Mouse (Mus musculus): ENCODE results near the gene 4930469K13Rik.

The 4930469K13Rik gene

GRCm38 (mm10) chr11:34042808-34043207 is 55.5 kb downstream of the 4930469K13Rik start:
- DNase-seq (ENCODE audit: low read depth, low spot score) = no peak

DNA sequence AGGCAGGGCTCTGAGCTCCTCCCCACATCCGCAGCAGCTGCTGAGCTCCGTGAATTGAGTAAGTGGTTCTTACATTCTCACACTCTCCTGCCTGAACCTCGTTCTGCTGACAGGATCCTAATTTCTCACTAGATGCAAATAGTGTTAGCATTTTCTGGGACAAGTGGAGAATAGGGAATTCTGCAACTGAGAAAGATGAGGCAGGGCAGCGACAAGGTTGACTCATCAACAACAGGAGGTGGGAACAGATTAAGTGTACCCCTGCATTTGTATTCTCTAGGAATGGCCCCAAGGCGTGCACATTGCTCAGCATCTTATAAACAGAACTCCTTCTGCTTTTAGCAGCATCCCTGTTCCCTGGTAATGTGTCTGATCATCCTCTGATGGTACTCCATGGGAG is 58.3 kb downstream of the 4930469K13Rik start:
- no peak for DNase-seq (ENCODE audit: low read depth, low spot score)

GRCm38 (mm10) chr11:34035909-34036658 is 62.3 kb downstream of the 4930469K13Rik start:
- no peak for DNase-seq (ENCODE audit: low read depth, low spot score)

DNA sequence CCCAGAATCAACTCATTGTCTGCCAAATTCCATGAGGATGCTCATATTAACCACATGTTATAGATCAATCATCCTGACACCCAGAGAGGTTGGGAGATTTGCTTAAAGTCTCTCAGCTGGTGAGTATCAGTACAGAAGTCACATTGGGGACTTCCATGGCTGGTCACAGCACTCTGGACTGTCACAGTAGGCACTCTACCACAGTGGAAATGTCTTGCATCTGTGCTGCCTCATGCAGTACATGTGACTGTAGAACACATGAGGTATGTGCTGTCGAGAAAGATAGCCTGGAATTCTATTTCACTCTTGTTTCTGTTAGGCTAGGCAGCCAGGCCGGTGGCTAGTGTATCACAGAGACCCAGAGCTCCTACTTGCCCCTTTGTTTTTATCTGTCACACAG is 63.6 kb downstream of the 4930469K13Rik start:
- no peak for DNase-seq (ENCODE audit: low read depth, low spot score)

- no peak for DNase-seq (ENCODE audit: low read depth, low spot score)
These were observed 64.3 kb downstream of the 4930469K13Rik start for GRCm38 (mm10) chr11:34034008-34034505.

- DNase-seq (ENCODE audit: low read depth, low spot score) = no peak
These were observed 67.1 kb downstream of the 4930469K13Rik start for GRCm38 (mm10) chr11:34031015-34031805.

DNA sequence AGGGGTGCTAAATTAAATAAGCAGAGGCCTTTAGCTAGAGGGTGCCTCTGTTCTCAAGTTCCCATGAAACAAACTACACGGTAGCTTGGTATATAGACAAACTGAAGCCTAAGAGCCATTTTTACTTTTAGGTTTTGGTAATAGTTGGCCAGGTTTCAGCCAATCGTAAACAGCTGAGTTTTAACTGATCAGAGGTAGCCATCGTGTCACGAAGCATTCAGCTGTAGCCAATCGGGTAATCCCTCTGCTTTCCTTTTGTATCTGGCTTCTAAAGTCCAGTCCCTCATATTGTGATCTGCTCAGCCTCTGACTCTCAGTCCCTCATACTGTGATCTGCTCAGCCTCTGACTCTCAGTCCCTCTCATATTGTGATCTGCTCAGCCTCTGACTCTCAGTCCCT is 68.7 kb downstream of the 4930469K13Rik start:
- no peak for DNase-seq (ENCODE audit: low read depth, low spot score)

GRCm38 (mm10) chr11:34025091-34025490 is 73.3 kb downstream of the 4930469K13Rik start:
- no peak for DNase-seq (ENCODE audit: low read depth, low spot score)

- no peak for DNase-seq (ENCODE audit: low read depth, low spot score)
These were observed 86.2 kb downstream of the 4930469K13Rik start for GRCm38 (mm10) chr11:34012007-34012652.

DNA sequence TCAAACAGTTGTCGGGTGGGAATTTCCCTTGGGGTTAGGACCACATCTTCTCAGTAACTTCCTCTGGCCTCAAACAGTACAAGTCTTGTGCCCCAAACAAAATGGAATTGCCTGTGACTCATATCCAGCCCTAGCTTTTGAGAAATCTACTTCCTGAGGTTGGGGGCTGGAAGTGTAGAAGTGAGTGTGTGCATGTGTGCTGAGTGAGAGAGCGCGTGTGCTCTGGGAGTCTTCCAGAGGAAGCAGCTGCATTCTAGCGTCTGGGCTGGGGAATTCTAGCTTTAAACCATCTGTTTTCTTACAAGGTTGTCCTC is 87.5 kb downstream of the 4930469K13Rik start:
- DNase-seq (ENCODE audit: low read depth, low spot score) = no peak

DNA sequence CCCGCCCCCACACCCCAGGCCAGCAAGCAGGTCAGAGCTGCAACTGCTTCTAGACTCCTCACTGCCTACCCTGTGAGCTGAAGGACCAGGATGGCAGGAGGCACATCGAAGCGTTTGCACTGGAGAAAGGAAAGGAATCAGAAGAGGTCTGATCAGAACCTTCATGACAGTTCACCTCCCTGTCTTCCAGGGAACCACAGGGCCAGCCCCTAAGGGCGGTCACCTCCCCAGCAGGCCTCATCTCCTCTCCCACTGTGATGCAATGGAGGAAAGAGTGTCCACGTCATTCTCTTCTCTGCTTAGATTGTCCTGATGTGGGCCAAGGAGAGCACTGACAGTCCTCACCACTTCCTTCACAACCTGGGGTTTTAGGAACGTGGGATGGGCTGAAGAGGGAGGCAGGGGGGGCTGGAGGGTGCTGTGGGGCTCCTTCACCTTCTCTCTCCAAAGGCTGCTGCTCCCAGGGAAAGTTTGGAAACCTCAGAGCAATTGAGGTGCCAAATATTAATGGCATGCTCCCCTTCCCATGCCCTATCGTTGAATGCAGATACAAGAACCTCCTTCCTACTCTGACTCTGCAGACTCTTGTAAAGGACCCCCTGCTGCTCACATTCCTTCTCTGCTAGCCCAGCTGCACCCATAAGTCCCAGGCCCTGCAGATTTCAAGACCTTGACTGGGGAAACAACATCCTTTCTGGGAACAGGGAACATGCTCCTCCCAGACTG is 88.1 kb downstream of the 4930469K13Rik start:
- DNase-seq (ENCODE audit: low read depth, low spot score) = no peak

- no peak for DNase-seq (ENCODE audit: low read depth, low spot score)
These were observed 88.9 kb downstream of the 4930469K13Rik start for GRCm38 (mm10) chr11:34009316-34010087.

DNA sequence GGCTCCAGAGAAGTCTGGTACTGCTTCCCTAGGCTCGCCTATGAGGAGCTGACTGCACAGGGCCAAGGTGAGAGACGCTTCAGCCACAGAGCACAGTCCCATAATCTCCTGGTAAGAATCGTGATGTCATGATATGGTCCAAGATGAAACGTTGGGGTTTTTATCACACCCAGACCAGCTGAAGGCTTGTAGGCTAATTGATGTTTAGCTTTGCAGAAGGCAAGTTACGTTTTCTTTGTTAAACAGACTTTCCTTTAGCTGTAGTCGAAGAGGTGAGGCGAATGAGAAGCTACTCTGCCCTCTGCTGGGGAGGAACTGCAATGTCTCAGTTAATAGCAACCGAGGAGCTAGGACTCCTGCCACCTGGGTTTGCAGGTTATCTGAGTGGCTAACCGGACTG is 89.7 kb downstream of the 4930469K13Rik start:
- DNase-seq (ENCODE audit: low read depth, low spot score) = peak; percentile 74

- DNase-seq (ENCODE audit: low read depth, low spot score) = no peak
These were observed 90.1 kb downstream of the 4930469K13Rik start for GRCm38 (mm10) chr11:34008214-34008613.

- DNase-seq (ENCODE audit: low read depth, low spot score) = no peak
These were observed 90.7 kb downstream of the 4930469K13Rik start for GRCm38 (mm10) chr11:34007616-34008015.

DNA sequence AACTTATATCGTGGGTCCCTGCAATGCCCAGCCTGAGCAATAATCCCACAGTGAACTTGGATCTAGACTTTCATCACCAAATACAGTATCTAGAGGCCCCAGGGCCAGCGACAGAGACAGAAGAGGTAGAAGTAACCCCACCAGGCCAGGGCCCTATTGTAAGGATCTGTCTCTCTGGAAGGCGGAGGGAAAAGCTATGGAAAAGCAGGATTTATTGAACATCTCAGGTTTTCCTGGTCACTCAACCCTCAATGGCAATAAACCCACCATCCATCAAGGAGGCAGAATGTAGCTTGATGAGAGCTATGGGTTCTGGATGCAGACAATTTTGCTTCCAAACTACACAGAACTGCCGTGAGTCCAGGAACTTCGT is 95.8 kb downstream of the 4930469K13Rik start:
- no peak for DNase-seq (ENCODE audit: low read depth, low spot score)

DNA sequence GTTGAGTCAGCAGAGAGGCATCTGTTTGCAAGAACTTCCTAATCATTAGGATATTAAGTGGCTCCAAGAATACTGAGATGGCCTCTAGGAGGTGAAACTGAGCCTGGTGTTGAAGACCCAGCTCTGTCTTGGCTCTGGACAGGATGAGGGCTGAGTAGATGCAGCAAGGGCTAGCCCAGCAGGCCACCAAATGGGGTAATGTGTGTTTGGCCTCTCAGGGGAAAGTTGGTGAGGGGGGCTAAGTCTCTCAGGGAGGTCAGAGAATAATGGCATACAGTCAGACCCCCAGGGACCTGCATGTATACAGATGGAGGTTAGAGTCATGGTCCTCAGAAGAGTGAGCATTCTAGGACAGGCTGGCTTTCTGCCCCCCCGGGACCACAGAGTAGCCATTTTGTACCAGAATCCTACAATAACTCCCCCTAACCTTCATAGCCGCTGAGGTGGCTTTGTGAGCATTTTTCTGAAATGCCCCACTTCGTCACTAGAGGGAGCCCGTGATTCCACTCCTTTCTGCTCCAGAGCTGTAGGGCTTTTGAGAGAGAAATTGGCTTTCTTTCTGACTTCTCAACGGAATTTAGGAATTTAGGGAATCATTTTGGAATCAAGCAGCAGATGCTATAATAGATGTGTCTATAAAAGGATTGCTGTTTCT is 96.3 kb downstream of the 4930469K13Rik start:
- peak; percentile 52 for DNase-seq (ENCODE audit: low read depth, low spot score)

- DNase-seq (ENCODE audit: low read depth, low spot score) = no peak
These were observed 97.9 kb downstream of the 4930469K13Rik start for GRCm38 (mm10) chr11:34000416-34000815.

DNA sequence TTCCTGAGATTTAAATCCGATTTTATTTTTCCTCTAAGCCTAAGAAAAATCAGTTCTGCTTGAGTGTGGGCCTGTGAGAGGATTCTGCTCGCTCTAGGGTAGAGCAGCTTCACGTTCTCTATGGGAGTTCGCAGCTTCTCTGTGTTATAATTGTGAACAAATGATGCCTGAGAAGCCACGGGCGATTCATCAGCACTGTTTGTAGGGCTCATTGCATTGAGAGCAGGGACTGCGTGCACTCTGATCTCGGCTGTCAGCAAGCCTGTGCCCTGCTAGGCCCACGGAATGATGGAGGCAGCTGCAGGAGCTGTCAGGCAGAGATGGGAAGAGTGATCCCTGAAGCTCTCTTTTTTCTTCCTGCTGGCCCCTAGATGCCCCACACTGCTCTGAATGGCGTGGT is 100.1 kb downstream of the 4930469K13Rik start:
- no peak for DNase-seq (ENCODE audit: low read depth, low spot score)

DNA sequence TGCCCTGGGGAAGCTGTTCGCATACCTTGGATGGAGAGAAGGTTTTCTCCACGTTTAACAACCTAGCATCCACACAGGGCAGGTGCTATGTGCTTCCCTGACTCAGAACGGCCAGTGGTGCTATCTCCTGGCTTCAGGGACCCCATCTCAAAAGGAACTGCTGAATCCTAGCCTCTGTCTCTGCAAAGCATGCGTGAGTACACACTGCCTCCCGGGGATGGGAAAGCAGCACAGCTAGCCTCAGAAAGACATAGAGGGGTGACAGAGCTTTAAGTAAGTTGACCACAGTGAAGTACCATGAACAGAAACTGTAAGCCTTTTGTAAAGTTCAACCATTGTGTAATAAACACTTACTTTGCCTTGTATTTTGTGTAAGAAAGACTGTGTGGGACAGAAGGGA is 104.9 kb downstream of the 4930469K13Rik start:
- no peak for DNase-seq (ENCODE audit: low read depth, low spot score)
